Mouse (Mus musculus) limb, embryonic 15.5 days (tissue): ENCODE measurements around the gene St14. TPM values are rescaled to one million over a fixed set of nuclear protein-coding genes. Genes with fewer than 3 reads are reported as not detected.
A peak's percentile ranks its signal among the peaks of the same experiment; 100 is the strongest.

Experiments used
- ATAC-seq: fragments of 200-750 bp; cut with Nextera tagmentation; 2 replicates; pipeline ENCODE4 v1.8.0; 2017; ENCODE audit warnings: low read depth, moderate TSS enrichment; ENCODE audit not compliant: insufficient number of reproducible peaks, low FRiP score, low TSS enrichment
- H3K27ac ChIP-seq: fragments of 300-500 bp; sonication (generic); 2 replicates; pipeline ENCODE4 v1.5.1; 2015; ENCODE audit warnings: moderate library complexity, mild to moderate bottlenecking, inconsistent platforms
- H3K27me3 ChIP-seq: fragments of 300-500 bp; sonication (generic); 2 replicates; pipeline ENCODE4 v1.6.1; 2015; ENCODE audit warnings: inconsistent platforms
- H3K36me3 ChIP-seq: fragments of 300-500 bp; sonication (generic); 2 replicates; pipeline ENCODE4 v1.6.1; 2015; ENCODE audit warnings: inconsistent platforms
- H3K4me1 ChIP-seq: fragments of 300-500 bp; sonication (generic); 2 replicates; pipeline ENCODE4 v1.6.1; 2015; ENCODE audit warnings: inconsistent platforms
- H3K4me2 ChIP-seq: fragments of 300-500 bp; sonication (generic); 2 replicates; pipeline ENCODE4 v1.6.1; 2015; ENCODE audit warnings: mild to moderate bottlenecking, inconsistent platforms
- H3K4me3 ChIP-seq: fragments of 300-500 bp; sonication (generic); 2 replicates; pipeline ENCODE4 v1.5.1; 2015; ENCODE audit warnings: mild to moderate bottlenecking, inconsistent platforms
- H3K9ac ChIP-seq: fragments of 300-500 bp; sonication (generic); 2 replicates; pipeline ENCODE4 v1.6.1; 2015; ENCODE audit warnings: inconsistent platforms
- H3K9me3 ChIP-seq: fragments of 300-500 bp; sonication (generic); 2 replicates; pipeline ENCODE4 v1.6.1; 2016; ENCODE audit warnings: inconsistent platforms
- WGBS: fragments of 180-500 bp; shearing (Covaris S2); methylation state at CpG from one replicate; pipeline ENCODE4 v1.1.7; 2015; 5-methylcytosine and 5-hydroxymethylcytosine counted together
- polyA plus RNA-seq: library from polyadenylated mRNA; unstranded; fragments of >200 nt; fragmentation: Nextera tagmentation; extraction: Ambion mirVana; gene quantifications from 2 replicates; pipeline ENCODE4 v1.2.1, GENCODE M21; 2015

St14 gene
- polyA plus RNA-seq, 1 experiment from 2014 or later: 21.8 TPM

- Histone ChIP-seq H3K27ac (no peak overlapping the region), H3K4me1 (peaks cover 4% of the 10 kb centered on the region; the same call in 1 of the 2 replicates), H3K27me3 (no peaks in the 10 kb centered on the region), H3K9me3 (no peaks in the 10 kb centered on the region), H3K4me3 (no peak overlapping the region), H3K36me3 (no peaks in the 10 kb centered on the region), H3K9ac (no peak overlapping the region), H3K4me2 (no peak overlapping the region)
- ATAC-seq: no peak
- 94% methylated on average over 10 of the region's 10 CpGs for WGBS
Measured at GRCm38 (mm10) chr9:31091162-31091581, 40.5 kb downstream of the St14 start.

GRCm38 (mm10) chr9:31090081-31091023 lies 41.3 kb downstream of the St14 start:
- Histone ChIP-seq H3K9me3 (no peaks in the 10 kb centered on the region), H3K36me3 (no peaks in the 10 kb centered on the region), H3K4me3 (no peak overlapping the region), H3K9ac (no peak overlapping the region), H3K27me3 (no peaks in the 10 kb centered on the region; the same call in 1 of the 2 replicates), H3K4me2 (no peak overlapping the region), H3K4me1 (peaks cover 4% of the 10 kb centered on the region; the same call in 1 of the 2 replicates), H3K27ac (no peak overlapping the region)
- no peak for ATAC-seq
- 61% methylated on average over 29 of the region's 29 CpGs for WGBS

GRCm38 (mm10) chr9:31089541-31089940 lies 42.1 kb downstream of the St14 start:
- no peaks in the 10 kb centered on the region for H3K9me3 ChIP-seq
- H3K9ac ChIP-seq: no peak overlapping the region
- no peaks in the 10 kb centered on the region for H3K36me3 ChIP-seq
- no peak overlapping the region for H3K27ac ChIP-seq
- WGBS: 80% methylated on average over 9 of the region's 9 CpGs
- H3K4me3 ChIP-seq: no peak overlapping the region
- no peak for ATAC-seq
- H3K27me3 ChIP-seq: no peaks in the 10 kb centered on the region; the same call in 1 of the 2 replicates
- H3K4me1 ChIP-seq: peaks cover 4% of the 10 kb centered on the region; the same call in 1 of the 2 replicates
- no peak overlapping the region for H3K4me2 ChIP-seq

- WGBS: 77% methylated on average over 4 of the region's 4 CpGs
- H3K27ac ChIP-seq: no peak overlapping the region
- no peak overlapping the region for H3K4me2 ChIP-seq
- H3K9ac ChIP-seq: no peak overlapping the region
- no peak for ATAC-seq
- H3K9me3 ChIP-seq: no peaks in the 10 kb centered on the region
- no peaks in the 10 kb centered on the region for H3K36me3 ChIP-seq
- H3K4me3 ChIP-seq: no peak overlapping the region
- H3K27me3 ChIP-seq: no peaks in the 10 kb centered on the region; the same call in 1 of the 2 replicates
- peaks cover 4% of the 10 kb centered on the region; the same call in 1 of the 2 replicates for H3K4me1 ChIP-seq
Measured at GRCm38 (mm10) chr9:31088883-31089282, 42.8 kb downstream of the St14 start.

- WGBS: 55% methylated on average over 3 of the region's 3 CpGs
- no peak for ATAC-seq
Measured at GRCm38 (mm10) chr9:31088116-31088515, 43.5 kb downstream of the St14 start.

GRCm38 (mm10) chr9:31087466-31087865 lies 44.2 kb downstream of the St14 start:
- no peak for ATAC-seq
- Histone ChIP-seq H3K9me3 (no peaks in the 10 kb centered on the region), H3K27me3 (peaks cover 11% of the 10 kb centered on the region), H3K9ac (no peak overlapping the region), H3K4me1 (peaks cover 4% of the 10 kb centered on the region; the same call in 1 of the 2 replicates), H3K4me2 (no peak overlapping the region), H3K27ac (no peak overlapping the region), H3K36me3 (no peaks in the 10 kb centered on the region), H3K4me3 (no peak overlapping the region)
- whole genome bisulfite sequencing: 76% methylated on average over 4 of the region's 4 CpGs

More at GRCm38 (mm10) chr9:31088116-31088515, 43.5 kb downstream of the St14 start:
- H3K4me3 ChIP-seq: no peak overlapping the region
- H3K4me2 ChIP-seq: no peak overlapping the region
- H3K9me3 ChIP-seq: no peaks in the 10 kb centered on the region
- peaks cover 4% of the 10 kb centered on the region; the same call in 1 of the 2 replicates for H3K4me1 ChIP-seq
- no peak overlapping the region for H3K27ac ChIP-seq
- no peak overlapping the region for H3K9ac ChIP-seq
- peaks cover 5% of the 10 kb centered on the region for H3K27me3 ChIP-seq
- H3K36me3 ChIP-seq: no peaks in the 10 kb centered on the region

- Histone ChIP-seq H3K9ac (no peak overlapping the region), H3K36me3 (no peaks in the 10 kb centered on the region), H3K4me2 (no peak overlapping the region), H3K4me1 (peaks cover 8% of the 10 kb centered on the region; the same call in 1 of the 2 replicates), H3K27me3 (peaks cover 11% of the 10 kb centered on the region), H3K9me3 (no peaks in the 10 kb centered on the region), H3K4me3 (no peak overlapping the region), H3K27ac (no peak overlapping the region)
- 75% methylated on average over 7 of the region's 7 CpGs for WGBS
- no peak for ATAC-seq
Measured at GRCm38 (mm10) chr9:31086754-31087145, 44.9 kb downstream of the St14 start.

GRCm38 (mm10) chr9:31086085-31086753 lies 45.4 kb downstream of the St14 start:
- Histone ChIP-seq H3K36me3 (no peaks in the 10 kb centered on the region), H3K4me2 (no peak overlapping the region), H3K4me3 (no peak overlapping the region), H3K27ac (no peak overlapping the region), H3K4me1 (peaks cover 8% of the 10 kb centered on the region; the same call in 1 of the 2 replicates), H3K9me3 (no peaks in the 10 kb centered on the region), H3K9ac (no peak overlapping the region), H3K27me3 (peaks cover 11% of the 10 kb centered on the region)
- ATAC-seq: no peak
- WGBS: 16% methylated on average over 10 of the region's 10 CpGs

- H3K36me3 ChIP-seq: no peaks in the 10 kb centered on the region
- H3K4me1 ChIP-seq: peaks cover 8% of the 10 kb centered on the region; the same call in 1 of the 2 replicates
- H3K27ac ChIP-seq: no peak overlapping the region
- no peak overlapping the region for H3K4me2 ChIP-seq
- H3K9me3 ChIP-seq: no peaks in the 10 kb centered on the region
- no peak overlapping the region for H3K4me3 ChIP-seq
- H3K9ac ChIP-seq: no peak overlapping the region
- peaks cover 11% of the 10 kb centered on the region for H3K27me3 ChIP-seq
- WGBS: 73% methylated on average over 5 of the region's 5 CpGs
- no peak for ATAC-seq
Measured at GRCm38 (mm10) chr9:31085556-31085955, 46.1 kb downstream of the St14 start.

- peaks cover 11% of the 10 kb centered on the region for H3K27me3 ChIP-seq
- no peak for ATAC-seq
- peaks cover 4% of the 10 kb centered on the region; the same call in 1 of the 2 replicates for H3K4me1 ChIP-seq
- no peaks in the 10 kb centered on the region for H3K9me3 ChIP-seq
- H3K9ac ChIP-seq: no peak overlapping the region
- H3K36me3 ChIP-seq: no peaks in the 10 kb centered on the region
- WGBS: 74% methylated on average over 6 of the region's 6 CpGs
- H3K27ac ChIP-seq: no peak overlapping the region
- no peak overlapping the region for H3K4me3 ChIP-seq
- no peak overlapping the region for H3K4me2 ChIP-seq
Measured at GRCm38 (mm10) chr9:31082771-31083170, 48.9 kb downstream of the St14 start.

GRCm38 (mm10) chr9:31082054-31082666 lies 49.5 kb downstream of the St14 start:
- WGBS: 6% methylated on average over 15 of the region's 15 CpGs
- Histone ChIP-seq H3K4me2 (peak overlapping the region; percentile 42), H3K36me3 (no peaks in the 10 kb centered on the region), H3K4me1 (peaks cover 4% of the 10 kb centered on the region; the same call in 1 of the 2 replicates), H3K4me3 (peak overlapping the region; percentile 14; the same call in 1 of the 2 replicates), H3K27me3 (peaks cover 11% of the 10 kb centered on the region), H3K9me3 (no peaks in the 10 kb centered on the region), H3K27ac (no peak overlapping the region), H3K9ac (no peak overlapping the region)
- no peak for ATAC-seq
